Mouse (Mus musculus): ENCODE measurements around the gene Junb.

Junb gene

GRCm38 (mm10) chr8:84936962-84937546 is 41.5 kb downstream of the Junb start, which contains the start of gene Mast1:
Gene Mast1, minus strand, starts transcription at chr8:84937359.
- DNase-seq: peak; percentile 84

GRCm38 (mm10) chr8:84936041-84936961 is 42.2 kb downstream of the Junb start:
- peak; percentile 44 for DNase-seq

- DNase-seq: peak; percentile 59
Measured at GRCm38 (mm10) chr8:84935489-84935888, 43.0 kb downstream of the Junb start.

- DNase-seq: peak; percentile 77
Measured at GRCm38 (mm10) chr8:84934860-84935259, 43.7 kb downstream of the Junb start.

- DNase-seq: no peak
Measured at GRCm38 (mm10) chr8:84933767-84934559, 44.6 kb downstream of the Junb start.

DNA sequence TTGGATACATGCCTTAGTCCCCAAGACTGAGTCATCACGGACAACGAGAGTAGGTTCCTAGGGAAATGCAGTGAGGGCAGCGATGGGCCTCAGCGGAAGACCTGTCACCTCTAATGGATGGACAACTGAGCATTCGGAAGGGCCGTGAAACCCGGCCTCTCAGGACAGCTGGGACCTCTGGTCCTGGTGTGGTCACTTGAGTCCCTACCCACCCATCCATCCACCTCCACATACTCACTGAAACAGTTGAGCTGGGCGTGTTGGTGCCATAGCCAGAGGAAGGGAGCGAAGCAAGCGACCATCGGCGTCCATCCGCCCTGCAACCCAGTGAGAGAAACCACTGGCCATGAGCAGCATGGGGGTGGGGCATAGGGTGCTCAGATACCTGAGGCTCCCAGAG is 47.9 kb downstream of the Junb start:
- DNase-seq: no peak

GRCm38 (mm10) chr8:84928456-84929306 is 49.8 kb downstream of the Junb start:
- peak; percentile 83 for DNase-seq

DNA sequence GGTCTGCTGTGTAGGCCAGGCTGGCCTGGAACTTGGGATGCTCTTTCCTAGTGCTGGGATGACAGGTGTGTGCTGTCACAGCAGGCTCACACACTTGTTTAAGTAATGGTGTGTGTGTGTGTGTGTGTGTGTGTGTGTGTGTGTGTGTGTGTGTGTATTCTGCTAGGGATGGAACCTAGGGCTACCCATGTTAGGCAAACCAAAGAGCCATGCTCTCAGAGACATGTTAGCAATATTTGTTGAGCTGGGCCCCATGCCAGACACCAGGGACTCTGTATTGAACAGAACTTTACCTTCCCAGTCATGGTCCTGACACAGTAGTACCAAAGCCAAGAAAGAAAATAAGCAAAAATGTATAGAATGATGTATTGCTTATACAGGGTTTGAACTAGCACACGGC is 51.0 kb downstream of the Junb start:
- DNase-seq: no peak

DNA sequence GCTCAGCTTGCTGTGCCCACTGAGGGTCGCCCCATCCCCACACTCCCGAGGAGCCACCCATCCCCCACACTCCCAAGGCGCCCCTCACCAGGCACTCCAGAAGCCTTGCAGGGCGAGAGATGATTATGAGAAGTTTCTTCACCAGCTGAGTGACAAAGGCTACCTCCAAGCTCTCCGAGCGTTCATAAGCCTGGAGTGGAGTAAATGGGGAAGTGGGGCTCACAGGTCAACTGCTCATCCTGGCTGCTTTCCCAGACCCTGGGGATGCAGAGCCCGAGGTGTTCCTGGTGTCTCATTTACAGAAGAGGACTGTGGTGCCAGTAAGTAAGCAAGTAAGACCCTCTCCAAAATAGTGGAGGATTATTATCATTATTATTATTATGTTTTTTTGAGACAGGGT is 53.0 kb downstream of the Junb start:
- DNase-seq: no peak
